Mouse (Mus musculus): ENCODE measurements around the gene Sympk.

GRCm38 (mm10) chr7:18988780-18989179 lies 35.4 kb upstream of the Sympk start:
- TF ChIP-seq POLR2A (IDR thresholded peaks at IDR 0.05; ENCODE audit: borderline replicate concordance, extremely low read depth, insufficient read depth, insufficient read length, poor library complexity, severe bottlenecking) (no peak), CTCF (IDR thresholded peaks at IDR 0.05; ENCODE audit: borderline replicate concordance, extremely low read depth, insufficient read depth, insufficient read length) (no peak)

Measured in brain, embryonic 14.5 days (tissue).